Mouse (Mus musculus) c-Kit-positive CD71-negative TER-119-negative erythroid progenitor cells, embryonic 14.5 days (primary cell): ENCODE data around the gene Ppp2r3a.

Experiments used
- DNase-seq: peaks from one replicate; pipeline ENCODE4 v3.0.0-alpha.2; 2013; ENCODE audit warnings: low read depth

The Ppp2r3a gene

DNA sequence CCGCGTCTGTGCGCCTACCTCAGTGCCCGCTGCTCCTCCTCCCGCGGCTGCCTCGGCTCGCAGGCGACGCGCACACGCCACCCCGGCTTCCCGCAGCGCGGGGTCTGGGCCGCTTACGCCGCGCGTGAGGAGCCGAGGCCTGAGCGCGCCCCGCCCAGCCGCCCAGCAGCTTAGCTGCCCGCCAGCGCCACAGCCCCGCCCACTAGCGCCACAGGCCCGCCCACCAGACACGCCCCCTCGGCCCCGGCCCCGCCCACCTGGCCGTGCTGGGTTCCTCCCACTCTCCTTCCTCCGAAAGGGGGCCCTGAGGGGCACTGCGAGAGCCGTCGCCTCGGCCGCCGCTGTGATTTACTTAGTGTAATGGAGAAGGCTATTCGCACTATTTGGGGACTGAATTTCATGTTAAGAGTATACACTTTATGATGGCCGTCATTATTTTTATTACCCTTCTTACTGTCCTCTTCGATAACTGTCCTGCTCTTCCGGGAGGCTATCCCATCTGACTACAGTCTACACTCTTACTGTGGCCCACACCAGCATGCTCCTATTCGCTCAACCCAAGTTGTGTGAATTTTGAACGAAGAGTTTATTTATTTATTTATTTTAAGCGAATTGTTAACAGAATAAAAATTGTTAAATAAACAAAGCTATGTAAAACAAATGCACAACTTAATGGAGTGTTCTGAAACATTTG lies at the start of gene Ppp2r3a:
Ppp2r3a (minus strand) TSS at position 152 of the 694 bp plus-strand sequence.
- peak; percentile 67 for DNase-seq

DNA sequence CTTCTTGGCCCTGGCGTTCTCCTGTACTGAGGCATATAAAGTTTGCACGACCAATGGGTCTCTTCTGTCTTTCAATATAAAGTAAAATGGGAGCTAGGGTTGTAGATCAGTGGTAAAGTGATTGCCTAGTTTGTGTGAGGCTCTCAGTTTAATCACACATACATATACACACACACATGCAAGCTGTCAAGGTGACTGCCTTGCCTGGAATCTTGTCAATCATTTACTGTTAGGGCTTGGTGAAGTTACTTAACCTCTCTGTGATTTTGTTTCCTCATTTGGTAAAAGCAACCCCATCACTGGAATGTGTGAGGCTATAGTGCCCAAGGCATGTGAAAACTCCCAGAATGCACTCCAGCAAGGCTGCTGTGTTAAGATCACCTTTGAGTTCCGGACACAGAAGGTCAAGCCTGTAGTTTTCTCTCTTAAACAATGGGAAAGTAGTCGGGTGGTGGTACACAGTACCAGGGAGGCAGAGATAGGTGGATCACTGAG lies 48.9 kb upstream of the Ppp2r3a start:
- DNase-seq, result no peak

DNA sequence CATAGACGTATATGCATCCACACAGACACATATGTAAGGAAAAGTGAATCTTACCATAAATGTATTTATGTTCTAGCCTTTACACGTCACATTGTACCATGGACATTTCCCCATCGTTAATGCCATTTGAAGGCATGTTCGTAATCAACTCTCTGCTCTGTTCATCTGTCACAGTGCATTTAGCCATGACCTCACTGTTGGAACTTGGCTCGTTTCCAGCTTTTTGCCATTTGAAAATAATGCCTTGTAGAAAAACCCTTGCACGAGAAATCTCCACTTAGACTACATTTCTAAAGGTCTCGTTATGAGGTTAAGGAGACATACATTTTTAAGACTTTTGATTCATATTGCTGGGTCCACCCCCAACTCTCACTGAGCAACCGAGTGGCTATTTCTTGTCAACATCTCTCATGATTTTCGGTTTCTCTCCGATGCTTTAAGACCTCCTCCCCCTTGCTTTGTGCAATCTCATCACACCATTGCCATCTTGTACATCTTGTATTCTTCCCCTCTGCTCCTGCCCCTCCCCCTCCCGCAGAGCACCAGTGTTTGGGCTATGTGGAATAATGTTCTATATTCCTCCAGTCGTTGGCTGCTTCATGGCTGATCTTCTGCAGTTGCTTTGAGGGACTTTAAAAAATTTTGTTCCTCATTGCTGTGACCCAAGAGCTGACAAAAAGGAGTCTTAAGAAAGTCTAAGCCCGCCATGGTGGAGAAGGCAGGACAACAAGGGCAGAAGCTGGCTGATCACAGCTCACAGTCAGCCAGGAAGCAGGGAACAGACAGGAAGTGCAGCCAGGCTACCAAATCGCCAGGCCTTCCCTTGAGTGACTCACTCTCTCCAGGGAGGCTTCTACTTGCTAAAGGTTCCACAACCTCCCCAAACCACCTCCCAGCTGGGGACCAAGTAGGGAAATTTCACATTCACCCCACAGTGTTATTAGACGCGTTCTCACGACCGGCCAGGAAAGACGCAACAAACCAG lies 40.4 kb upstream of the Ppp2r3a start:
- no peak for DNase-seq

DNA sequence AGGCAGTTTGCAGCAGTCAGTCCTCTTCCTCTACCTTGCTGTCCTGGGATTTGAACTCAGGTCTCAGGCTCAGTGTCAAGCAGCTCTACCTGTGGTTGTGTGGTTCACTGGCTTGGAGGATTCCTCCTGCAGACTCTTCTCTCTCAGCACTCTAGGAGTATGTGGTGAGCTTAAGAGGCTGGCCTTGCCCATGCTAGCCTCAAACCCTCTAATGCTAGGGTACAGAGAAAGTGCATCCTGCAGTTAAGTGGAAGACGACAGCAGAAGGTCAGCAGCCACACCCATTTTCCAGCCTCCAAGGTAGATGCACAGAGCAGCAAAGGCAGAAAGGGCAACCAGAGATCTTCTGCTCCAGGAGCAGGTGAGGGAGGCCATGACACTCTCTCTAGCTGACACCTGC lies 39.3 kb upstream of the Ppp2r3a start:
- DNase-seq, result no peak

DNA sequence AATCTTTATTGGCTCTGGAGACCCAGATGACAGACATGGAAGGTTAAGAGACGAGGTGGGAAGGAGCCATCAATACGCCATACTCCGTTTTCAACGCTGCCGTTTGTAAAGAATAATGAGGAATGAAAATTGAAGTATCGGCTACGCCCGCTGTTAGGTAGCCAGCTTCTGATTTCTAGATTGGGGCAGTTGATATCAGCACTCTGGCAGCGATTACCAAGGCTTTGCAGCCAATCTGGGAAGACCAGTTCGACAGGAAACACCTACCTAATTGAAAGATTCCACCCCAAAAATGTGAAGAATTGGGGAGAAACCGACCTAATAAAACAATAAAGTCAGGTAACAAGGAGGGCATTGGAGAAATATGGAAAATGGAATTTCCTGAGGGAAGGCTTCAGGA lies 38.2 kb upstream of the Ppp2r3a start:
- no peak for DNase-seq

DNA sequence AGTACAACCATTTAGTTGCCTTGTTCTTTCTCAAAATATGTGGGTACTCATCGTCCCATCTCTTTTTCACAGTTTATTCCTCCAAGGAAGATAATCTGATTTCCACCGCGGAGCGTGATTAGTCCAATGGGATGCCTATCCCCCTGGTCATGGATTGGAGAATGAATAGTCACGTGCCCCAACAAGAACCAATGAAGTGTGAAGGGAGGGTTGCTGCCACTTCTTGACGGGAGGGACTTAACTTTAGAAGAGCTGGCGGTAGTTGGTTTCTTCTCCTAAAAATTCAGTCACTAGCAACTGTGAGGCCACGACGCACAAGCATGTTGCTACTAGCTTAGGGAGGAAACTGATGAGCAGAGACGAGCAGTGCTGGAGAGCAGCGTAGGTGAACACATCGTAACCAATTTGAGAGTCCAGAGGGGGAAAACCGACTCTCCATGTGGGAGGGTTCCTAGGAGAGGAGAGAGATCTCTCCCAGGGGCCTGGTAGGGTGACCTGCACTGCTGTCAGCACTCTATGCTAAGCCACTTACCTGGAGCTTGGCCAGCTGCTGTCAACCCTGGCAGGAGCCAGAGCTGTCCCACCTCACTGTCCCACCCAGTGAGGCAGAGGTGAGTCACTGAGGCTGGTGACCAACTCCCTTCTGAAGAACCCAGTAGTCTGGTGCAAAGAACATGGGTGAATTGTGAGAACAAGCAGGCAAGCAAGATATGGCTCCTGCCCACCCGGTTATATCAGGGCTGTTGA lies 37.5 kb upstream of the Ppp2r3a start:
- no peak for DNase-seq

DNA sequence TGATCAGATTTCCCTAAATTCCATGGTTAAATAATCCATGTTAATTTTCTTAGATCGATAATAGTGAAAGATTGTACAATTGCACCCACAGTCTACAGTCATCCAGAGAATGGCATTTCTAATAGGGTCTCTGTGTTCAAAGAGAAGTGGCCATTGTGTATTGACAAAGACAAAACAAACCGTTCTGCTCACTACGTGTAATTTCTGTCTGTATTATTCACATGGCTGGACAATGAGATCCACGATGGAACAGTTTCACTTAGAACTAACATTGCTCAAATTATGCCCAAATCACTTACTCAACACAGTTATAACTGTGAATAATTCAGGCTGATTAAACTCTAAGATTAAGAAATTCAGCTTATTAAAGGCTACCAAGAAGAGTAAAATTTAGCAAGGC lies 35.2 kb upstream of the Ppp2r3a start:
- no peak for DNase-seq

DNA sequence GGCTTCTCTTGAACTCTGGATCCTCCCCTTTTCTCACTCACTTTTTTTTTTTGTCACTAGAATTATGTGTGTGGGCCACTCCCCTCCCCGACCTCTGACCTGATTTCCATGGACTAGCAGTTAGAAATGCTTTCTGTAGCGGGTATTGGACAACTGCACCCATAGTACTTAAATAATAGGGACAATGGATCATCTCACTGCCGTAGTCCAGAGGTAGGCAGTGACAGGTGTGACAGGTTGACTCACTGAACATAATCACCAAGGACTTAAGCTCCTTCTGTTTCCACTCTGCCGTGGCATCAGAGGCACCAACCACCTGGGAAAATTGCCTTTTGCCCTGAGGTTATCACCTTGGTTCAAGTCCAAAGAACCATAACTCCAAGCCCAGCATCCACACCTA lies 32.5 kb upstream of the Ppp2r3a start:
- no peak for DNase-seq

DNA sequence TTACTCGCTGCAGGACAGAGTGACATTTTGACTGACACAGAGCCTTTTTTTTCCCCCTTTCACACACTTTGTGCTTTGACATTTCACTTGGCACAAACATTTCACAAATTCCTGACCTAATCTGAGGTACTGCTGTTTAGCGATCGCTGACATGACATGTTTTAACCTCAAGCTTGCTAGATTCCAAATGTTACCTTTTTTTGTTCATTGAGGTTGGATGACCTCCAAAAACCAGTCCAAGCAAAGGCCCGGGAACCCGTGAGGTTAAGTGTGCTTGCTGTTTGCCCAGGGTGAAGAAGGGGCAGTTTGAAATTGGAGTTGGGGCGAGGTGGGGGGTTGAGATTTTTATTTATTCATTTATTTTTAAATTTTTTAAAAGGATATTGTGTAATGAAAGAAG lies 31.1 kb upstream of the Ppp2r3a start:
- no peak for DNase-seq

DNA sequence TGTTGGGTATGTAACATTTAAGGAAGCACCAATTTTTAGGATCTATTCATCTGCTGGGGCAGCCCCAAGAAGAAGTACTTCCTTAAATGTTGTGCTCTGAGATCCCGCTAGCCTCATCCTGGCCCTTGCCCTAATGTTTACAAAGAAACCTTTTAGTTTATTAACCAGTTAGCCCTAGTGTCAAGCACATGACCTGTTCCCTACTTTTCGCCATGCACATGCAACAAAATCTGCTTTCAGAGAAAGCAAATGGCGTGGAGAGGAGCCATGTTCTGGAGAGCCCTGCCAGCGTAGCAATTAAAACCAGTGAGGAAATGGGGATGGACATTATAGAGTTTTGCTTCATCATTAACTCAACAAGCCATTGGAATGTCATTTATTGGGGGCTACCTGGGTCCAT lies 30.3 kb upstream of the Ppp2r3a start:
- no peak for DNase-seq

DNA sequence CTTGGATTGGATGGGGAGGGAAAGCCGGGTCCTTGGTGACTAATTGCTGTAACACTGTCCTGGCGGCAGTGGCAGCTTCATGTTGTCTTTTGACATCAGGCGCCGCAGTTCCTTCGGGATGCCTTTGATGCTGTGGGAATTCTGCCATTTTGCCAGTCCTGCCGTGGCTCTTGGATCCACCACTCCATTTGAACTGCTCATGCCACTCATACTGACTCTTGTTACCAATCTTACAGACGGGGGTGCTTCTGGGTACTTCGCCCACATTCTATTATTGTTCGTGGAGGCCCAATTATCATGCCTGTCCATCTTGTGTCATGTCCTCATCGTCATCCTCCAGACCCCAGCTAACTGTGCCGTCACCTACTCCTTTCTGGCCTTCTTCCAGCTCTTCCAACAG lies 29.7 kb upstream of the Ppp2r3a start:
- no peak for DNase-seq

DNA sequence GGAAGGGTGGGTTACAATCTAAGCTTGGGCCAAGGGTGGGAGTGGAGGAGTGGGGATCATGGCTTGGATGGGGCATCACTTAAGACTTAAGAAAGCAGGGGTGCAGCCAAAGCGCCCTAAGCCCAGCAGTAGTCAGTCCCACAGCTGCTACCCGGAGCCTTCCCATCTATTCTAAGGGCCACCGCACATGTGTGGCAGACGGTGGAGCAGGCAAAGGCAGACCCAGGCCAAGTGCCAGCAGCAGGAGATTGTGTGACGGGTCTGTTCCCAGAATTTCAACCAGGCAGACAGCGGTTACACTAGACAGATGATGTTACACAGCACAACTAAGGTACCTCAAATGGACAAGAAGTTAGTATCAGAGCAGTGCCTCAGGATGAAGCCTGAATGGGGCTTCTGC lies 29.3 kb upstream of the Ppp2r3a start:
- DNase-seq, result no peak

DNA sequence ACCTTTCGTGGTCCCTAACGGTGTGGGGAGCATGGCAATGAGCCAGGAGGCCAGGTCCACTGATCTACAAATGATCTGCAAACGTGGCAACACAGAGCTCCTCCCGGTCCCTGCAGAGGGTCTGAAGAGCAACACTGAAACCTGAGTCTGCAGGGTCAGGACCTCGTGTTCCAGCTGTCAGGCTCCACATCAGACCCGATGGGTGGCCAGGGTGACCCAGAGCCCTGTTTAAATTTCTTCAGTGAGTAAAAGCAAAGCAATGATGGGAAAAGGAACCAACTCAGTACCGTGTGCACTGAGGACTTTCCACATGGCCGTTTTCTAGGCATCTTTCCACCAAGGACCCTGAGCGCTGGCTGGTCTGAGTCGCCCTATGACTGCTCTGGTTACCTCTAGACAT lies 28.6 kb upstream of the Ppp2r3a start:
- DNase-seq, result no peak

DNA sequence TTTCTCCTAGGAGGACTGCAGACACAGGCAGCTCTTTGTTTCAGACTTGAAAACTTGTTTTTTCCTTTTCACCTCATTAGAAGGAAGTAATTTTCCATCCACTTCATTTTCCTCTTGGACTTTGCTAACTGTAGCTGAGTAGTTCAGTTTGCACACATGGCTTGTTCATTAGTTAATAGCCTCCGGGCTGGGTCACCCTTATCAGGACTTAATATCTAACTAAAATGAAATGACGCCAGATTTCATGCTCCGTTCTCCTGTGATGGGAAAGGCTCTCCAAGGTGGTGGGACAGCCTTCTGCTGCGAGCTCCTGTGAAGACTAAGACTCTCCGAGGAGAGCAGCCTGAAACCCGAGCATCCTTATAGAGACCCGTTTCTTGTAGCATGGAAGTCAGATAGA lies 21.1 kb upstream of the Ppp2r3a start:
- no peak for DNase-seq

DNA sequence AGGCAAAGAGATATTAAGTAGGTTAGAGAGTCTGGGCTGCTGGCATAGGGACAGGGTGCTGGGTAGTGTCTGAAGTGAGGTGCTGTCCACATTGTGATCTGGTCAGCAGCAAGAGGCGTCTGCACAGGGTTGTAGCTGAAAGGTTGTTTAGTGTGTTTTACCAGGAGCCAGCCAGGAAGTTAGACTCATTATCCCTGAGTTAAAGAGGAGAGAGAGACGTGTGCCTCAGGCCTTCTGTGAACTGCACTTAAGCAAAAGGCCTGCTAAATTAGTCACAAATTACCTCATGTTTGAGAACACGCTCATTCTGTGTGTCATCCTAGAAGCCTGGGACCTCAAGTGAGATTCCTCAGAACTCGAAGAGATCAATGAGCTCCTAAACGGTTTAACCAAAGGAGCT lies 18.4 kb upstream of the Ppp2r3a start:
- no peak for DNase-seq

DNA sequence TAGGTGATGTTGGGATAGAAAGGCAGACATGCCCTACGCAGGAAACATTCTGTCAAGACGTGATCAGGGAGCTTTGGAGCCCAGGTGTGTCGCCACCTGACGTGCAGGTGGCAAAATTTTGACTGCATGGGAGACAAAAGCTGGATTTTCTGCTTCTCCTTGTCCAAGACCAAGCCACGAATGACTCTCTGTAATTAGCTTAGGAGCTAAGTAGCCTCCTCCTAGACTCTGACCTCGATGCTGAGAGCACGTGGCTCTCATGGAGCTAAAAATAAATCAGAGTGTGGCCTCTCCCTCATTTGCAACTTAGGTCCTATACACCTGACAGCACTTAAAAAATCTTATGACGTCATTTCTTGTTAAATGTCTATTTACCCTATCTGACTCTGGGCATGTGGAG lies 14.4 kb upstream of the Ppp2r3a start:
- DNase-seq, result no peak

DNA sequence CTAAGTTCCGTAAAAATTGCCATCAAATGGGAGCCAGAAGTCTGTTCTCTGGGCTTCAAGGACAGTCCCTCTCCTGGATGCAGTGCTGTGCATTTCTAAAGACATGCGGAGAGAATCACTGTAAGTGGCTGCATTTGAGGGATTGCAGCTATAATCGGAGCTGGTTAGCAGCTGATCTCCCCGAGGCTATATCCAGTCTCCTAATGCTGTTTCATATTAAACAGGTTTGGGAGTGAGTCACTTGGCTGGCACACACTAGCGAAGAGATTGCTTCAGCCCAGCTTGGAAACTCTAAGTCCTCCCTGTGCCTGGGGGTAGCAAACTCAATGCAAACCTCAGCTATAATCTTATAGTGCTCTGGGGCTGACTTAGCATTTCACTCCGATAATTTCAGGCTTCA lies 14.0 kb upstream of the Ppp2r3a start:
- DNase-seq, result no peak

DNA sequence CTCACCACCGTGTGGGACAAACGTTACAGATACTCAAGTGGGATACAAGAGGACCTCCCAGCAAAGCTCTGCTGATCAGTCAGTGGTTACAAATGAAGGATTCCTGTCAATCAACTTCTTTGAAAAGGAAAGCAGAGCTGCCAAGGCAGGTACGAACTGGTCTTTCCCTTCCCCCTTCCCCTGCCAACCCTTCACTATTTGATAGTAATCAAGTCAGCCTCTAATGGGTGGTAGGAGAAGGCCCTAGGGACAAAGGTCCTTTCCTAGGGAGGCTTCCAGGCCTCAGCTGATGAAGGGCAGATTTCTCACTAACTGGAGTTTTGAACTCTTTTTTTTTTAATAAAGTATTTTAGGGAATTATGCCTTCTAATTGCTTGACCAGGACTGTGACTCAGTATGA lies 11.2 kb upstream of the Ppp2r3a start:
- no peak for DNase-seq

DNA sequence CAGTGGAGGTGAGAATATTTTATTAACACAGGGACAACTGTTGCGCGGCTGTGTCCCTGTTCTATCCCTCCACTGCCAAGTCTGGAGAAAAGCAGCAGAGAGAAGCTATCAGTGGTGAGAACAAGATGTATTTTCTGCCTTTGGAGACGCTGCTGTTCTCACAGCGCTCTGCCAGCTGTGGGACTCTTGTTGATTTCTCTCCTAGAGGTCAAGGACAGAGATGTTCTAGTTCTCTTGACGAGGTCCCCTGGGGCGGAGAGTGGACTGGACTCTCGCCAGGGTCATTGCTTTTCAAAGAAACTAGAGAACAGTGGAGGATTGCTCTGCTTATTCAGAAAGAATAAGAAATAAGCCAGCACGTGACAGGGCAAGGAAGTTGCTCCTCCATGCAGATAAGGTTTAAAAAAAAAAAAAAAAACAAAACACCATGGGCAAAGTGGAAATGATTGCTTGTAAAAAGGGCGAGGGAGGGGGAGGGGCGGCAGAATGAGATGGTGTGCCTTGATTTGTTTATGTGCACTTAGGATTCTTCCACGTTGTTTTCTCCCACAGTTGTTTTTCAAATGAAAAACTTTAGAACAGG lies 10.5 kb upstream of the Ppp2r3a start:
- no peak for DNase-seq

DNA sequence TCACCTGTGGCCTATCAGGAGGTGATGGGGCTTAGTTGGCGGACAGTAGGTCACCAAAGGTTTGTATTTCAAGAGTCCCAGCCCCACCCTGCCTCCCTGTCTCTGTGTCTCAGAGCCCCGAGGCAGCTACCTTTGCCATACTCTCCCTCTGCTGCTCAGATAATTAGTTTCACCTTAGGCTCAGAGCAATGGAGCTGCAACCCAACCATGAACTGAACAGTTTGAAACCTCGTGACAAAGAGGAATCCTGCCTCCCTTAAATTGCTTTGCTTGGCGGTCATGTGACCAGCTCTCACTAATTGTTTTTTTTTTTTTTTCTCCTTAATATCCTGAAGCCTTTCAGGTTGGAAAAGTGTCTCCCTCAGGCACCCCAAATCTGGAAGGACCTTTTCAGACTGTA lies 9.8 kb upstream of the Ppp2r3a start:
- DNase-seq, result no peak

DNA sequence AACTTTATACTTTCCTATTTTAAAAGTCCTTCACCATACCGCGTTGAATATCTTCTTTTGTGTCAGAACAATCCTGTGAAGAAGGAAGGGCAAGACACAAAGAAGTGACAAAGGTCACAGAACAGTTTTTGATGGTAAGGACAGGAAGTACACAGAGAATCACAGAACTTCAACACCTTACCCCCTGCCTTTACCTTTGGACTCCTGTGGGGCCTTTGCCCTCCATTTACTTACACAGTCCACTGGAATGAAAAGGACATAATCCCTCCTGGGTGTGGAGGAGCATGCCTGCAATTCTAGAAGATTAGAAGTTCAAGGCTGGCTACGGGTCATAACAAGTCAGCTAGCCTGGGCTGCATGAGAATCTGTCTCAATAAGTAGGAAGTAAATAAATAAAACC lies 1.5 kb upstream of the Ppp2r3a start:
- DNase-seq, result no peak

DNA sequence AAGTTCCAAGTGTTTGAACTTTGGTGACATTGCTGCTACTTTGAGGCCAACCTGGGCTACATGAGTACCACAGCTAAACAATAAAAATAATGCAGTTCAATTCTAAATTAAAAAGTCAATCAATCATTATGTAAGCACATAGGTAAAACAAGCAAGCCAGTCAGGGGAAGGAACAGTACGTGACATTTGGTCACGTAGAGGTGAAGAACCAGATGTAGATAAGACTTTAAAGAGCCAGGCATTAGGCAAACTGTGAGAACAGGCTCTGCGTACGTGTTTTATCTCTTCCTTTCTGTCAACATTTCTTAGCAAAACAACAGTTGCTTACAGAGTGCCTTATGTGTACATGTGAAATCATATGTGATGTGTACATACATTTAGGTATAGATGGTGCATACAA lies 946 bp upstream of the Ppp2r3a start:
- no peak for DNase-seq
